Mouse (Mus musculus) granulocyte monocyte progenitor cell, adult 5-6 weeks (primary cell): ENCODE data around the gene Nkapd1. TPM values are rescaled to one million over a fixed set of nuclear protein-coding genes. Genes with fewer than 3 reads are reported as not detected.

Experiments
- total RNA-seq, 2 experiments: library from RNA; stranded (forward) in 1 of 2; stranded (reverse) in 1 of 2; fragments of 200-712, 200-1000 nt in 1 of 2; fragments of >200 nt in 1 of 2; fragmentation: Nextera tagmentation in 1 of 2; gene quantifications; 2 replicates each; pipeline ENCODE4 v1.2.3; 2014 to 2017

The Nkapd1 gene
- total RNA-seq, 2 experiments from 2014 or later = 26.3 to 36.4 TPM

Other genes starting within 250 kb of the Nkapd1 start
- 5.2 TPM in 1 of 2 replicates, not detected in the other for gene Plet1, start 122.9 kb downstream of the Nkapd1 start, total RNA-seq (2014; fragmentation: Nextera tagmentation)
- not detected in 2 replicates for gene Plet1, start 122.9 kb downstream of the Nkapd1 start, total RNA-seq (2017)
- 107 and 145 TPM in 2 replicates for gene Pts, start 88.7 kb downstream of the Nkapd1 start, total RNA-seq (2014; fragmentation: Nextera tagmentation)
- 77.5 and 108 TPM in 2 replicates for gene Pts, start 88.7 kb downstream of the Nkapd1 start, total RNA-seq (2017)
- gene Il18, start 62.6 kb downstream of the Nkapd1 start, total RNA-seq (2014; fragmentation: Nextera tagmentation) = 1.0 and 4.5 TPM in 2 replicates
- 2.6 and 4.2 TPM in 2 replicates for gene Il18, start 62.6 kb downstream of the Nkapd1 start, total RNA-seq (2017)
- not detected in 2 replicates for gene Bco2, start 62.3 kb downstream of the Nkapd1 start, total RNA-seq (2014; fragmentation: Nextera tagmentation)
- 0.62 and 1.0 TPM in 2 replicates for gene Bco2, start 62.3 kb downstream of the Nkapd1 start, total RNA-seq (2017)
- not detected in 2 replicates for gene Tex12, start 56.1 kb downstream of the Nkapd1 start, total RNA-seq (2014; fragmentation: Nextera tagmentation)
- gene Tex12, start 56.1 kb downstream of the Nkapd1 start, total RNA-seq (2017) = not detected in 2 replicates
- 172 and 230 TPM in 2 replicates for gene Sdhd, start 13.7 kb downstream of the Nkapd1 start, total RNA-seq (2014; fragmentation: Nextera tagmentation)
- 178 and 221 TPM in 2 replicates for gene Sdhd, start 13.7 kb downstream of the Nkapd1 start, total RNA-seq (2017)
- gene Timm8b, start 13.6 kb downstream of the Nkapd1 start, total RNA-seq (2014; fragmentation: Nextera tagmentation) = 134 and 159 TPM in 2 replicates
- gene Timm8b, start 13.6 kb downstream of the Nkapd1 start, total RNA-seq (2017) = 238 and 258 TPM in 2 replicates
- 0.41 and 1.5 TPM in 2 replicates for gene Pih1d2, start 143 bp downstream of the Nkapd1 start, total RNA-seq (2014; fragmentation: Nextera tagmentation)
- 0.41 and 7.5 TPM in 2 replicates for gene Pih1d2, start 143 bp downstream of the Nkapd1 start, total RNA-seq (2017)
- gene Dlat, start 42.3 kb upstream of the Nkapd1 start, total RNA-seq (2014; fragmentation: Nextera tagmentation) = 33.9 and 61.3 TPM in 2 replicates
- gene Dlat, start 42.3 kb upstream of the Nkapd1 start, total RNA-seq (2017) = 30.4 and 48.5 TPM in 2 replicates
- gene Dixdc1, start 122.1 kb upstream of the Nkapd1 start, total RNA-seq (2014; fragmentation: Nextera tagmentation) = 0.11 and 0.82 TPM in 2 replicates
- 0.10 and 0.39 TPM in 2 replicates for gene Dixdc1, start 122.1 kb upstream of the Nkapd1 start, total RNA-seq (2017)
- not detected in 2 replicates for gene 2310030G06Rik, start 129.1 kb upstream of the Nkapd1 start, total RNA-seq (2014; fragmentation: Nextera tagmentation)
- not detected in 2 replicates for gene 2310030G06Rik, start 129.1 kb upstream of the Nkapd1 start, total RNA-seq (2017)
- gene Cryab, start 133.9 kb upstream of the Nkapd1 start, total RNA-seq (2014; fragmentation: Nextera tagmentation) = 1.6 TPM in 1 of 2 replicates, not detected in the other
- gene Cryab, start 133.9 kb upstream of the Nkapd1 start, total RNA-seq (2017) = 2.5 TPM in 1 of 2 replicates, not detected in the other
- gene Hspb2, start 134.9 kb upstream of the Nkapd1 start, total RNA-seq (2014; fragmentation: Nextera tagmentation) = not detected in 2 replicates
- not detected in 2 replicates for gene Hspb2, start 134.9 kb upstream of the Nkapd1 start, total RNA-seq (2017)
- 9.8 and 14.9 TPM in 2 replicates for gene Fdxacb1, start 150.8 kb upstream of the Nkapd1 start, total RNA-seq (2014; fragmentation: Nextera tagmentation)
- gene Fdxacb1, start 150.8 kb upstream of the Nkapd1 start, total RNA-seq (2017) = 6.3 and 7.1 TPM in 2 replicates
- 25.1 and 30.7 TPM in 2 replicates for gene Alg9, start 157.6 kb upstream of the Nkapd1 start, total RNA-seq (2014; fragmentation: Nextera tagmentation)
- gene Alg9, start 157.6 kb upstream of the Nkapd1 start, total RNA-seq (2017) = 22.7 TPM in 2 replicates
- 19.9 and 22.7 TPM in 2 replicates for gene 1110032A03Rik, start 158.1 kb upstream of the Nkapd1 start, total RNA-seq (2014; fragmentation: Nextera tagmentation)
- gene 1110032A03Rik, start 158.1 kb upstream of the Nkapd1 start, total RNA-seq (2017) = 11.2 and 16.3 TPM in 2 replicates
- 32.3 and 37.3 TPM in 2 replicates for gene Ppp2r1b, start 227.8 kb upstream of the Nkapd1 start, total RNA-seq (2014; fragmentation: Nextera tagmentation)
- 42.6 and 42.8 TPM in 2 replicates for gene Ppp2r1b, start 227.8 kb upstream of the Nkapd1 start, total RNA-seq (2017)